Mouse (Mus musculus) cerebellum, adult 2 months (tissue): ENCODE results near the gene Bmp15.

Source experiments
- CTCF ChIP-seq: fragments of 200-500 bp; IDR thresholded peaks from 2 replicates; pipeline ENCODE4 v1.5.1; 2011; ENCODE audit warnings: low read depth, mild to moderate bottlenecking, control low read depth, low read length, moderate library complexity, borderline replicate concordance; ENCODE audit not compliant: insufficient read depth
- POLR2A ChIP-seq: fragments of 200-500 bp; IDR thresholded peaks from 2 replicates; pipeline ENCODE4 v1.6.1; 2011; ENCODE audit warnings: low read length, control low read depth, borderline replicate concordance; ENCODE audit not compliant: insufficient read depth

- TF ChIP-seq POLR2A (no peak), CTCF (no peak)
Observed at GRCm38 (mm10) chrX:6345273-6345959, 24.9 kb upstream of the Bmp15 start.
